Mouse (Mus musculus): ENCODE data around the gene Dnali1. TPM values are rescaled to one million over a fixed set of nuclear protein-coding genes. Genes with fewer than 3 reads are reported as not detected.

Gene Dnali1
- total RNA-seq, 2 experiments from 2014 or later: not detected

DNA sequence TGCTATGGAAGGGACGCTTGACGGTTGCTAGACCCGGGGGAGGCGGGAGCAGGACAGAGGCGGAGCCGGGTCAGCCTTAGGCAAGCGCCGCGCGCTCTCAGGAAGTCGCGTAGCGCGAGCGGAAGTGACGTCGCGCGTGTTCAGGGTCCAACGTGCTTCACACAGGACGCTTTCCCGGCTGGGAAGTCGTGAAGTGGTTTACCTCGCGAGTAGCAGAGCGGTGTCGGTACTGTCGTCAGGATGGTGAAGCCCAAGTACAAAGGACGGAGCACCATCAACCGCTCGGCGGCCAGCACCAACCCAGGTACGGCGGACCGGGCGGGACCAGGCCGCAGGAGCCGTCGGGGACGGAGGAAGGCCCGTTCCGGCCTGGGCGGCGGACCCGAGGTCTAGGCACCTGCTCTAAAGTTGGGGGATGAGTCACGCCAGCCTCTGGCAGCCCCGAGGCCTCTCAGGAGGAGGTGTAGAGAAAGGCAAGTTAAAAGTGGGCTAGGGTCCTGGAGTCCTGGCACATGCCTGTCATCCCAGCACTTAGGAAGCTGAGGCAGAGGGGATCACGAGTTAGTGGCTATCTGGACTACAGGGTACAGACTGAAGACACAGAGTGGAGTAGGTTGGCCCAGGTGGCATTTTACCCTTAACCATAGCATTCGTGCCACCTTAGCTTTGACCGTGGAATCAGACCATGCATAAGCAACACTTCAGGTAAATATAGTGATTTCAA is 35.5 kb downstream of the Dnali1 start:
- DNase-seq: peak; percentile 89

- no peak for DNase-seq
Observed at GRCm38 (mm10) chr4:125020780-125021538, 44.5 kb downstream of the Dnali1 start.

DNA sequence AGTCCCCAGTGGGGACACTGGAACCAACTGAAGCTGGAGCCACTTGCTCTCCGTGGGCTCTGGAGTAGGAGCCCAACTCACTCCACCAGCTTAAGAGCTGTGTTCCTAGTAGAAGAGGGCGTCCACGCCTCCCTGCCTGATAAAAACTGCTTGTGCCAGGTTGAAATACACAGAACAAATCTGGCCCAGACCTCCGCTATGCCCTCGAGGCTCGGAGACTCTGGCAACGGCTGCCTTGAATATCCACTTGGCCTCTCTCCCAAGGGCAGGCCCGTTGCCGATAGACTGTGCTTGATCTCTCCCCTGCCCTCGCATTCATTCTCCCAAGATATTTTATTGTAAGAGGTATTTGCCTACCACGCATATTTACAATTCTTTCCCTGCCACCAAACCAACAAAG is 48.1 kb downstream of the Dnali1 start:
- no peak for DNase-seq

DNA sequence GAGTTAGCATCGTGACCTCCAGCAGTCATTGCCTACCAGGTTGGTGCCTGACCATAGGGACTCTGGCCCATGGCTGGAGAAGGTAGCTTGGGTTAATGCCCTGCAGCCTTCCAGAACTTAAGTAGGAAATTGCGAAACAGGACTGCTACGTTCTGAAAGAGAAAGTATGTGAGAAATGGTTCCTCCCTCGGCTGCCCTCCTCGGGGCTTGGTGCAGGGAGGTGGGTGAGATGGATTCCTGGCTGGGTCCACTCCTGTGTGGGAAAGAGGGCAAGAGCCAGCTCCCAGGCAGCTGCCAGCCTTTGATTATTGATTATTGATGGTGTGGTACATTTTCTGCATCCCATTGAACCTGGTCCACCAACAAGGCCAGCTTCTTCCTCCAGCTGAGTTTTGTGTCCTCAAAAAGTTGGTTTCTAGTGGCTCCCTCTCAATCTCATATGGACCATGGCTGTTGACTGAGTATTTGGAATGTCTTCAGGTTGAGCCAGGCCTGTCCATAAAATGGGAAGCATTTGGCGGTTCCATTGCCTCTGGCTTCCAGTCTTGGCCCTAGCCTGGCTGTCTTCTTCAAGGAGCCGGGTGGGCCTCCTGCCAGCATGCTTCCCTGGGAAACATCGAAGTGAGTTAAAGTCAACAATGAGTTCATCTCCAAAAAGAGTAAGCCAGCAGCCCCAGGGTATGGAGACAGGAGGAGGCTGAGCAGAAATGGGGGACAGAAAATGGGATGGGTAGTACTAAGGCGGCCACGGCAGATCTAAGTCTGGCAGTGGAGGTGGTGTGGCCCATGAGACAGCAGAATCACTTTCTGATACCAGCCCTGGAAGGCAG is 49.5 kb downstream of the Dnali1 start, which contains the start of gene Gnl2:
Gene Gnl2 (plus strand): TSS at position 780 of the 830 bp plus-strand sequence.
- DNase-seq: no peak

- DNase-seq: no peak
Observed at GRCm38 (mm10) chr4:125008712-125009111, 56.8 kb downstream of the Dnali1 start.

DNA sequence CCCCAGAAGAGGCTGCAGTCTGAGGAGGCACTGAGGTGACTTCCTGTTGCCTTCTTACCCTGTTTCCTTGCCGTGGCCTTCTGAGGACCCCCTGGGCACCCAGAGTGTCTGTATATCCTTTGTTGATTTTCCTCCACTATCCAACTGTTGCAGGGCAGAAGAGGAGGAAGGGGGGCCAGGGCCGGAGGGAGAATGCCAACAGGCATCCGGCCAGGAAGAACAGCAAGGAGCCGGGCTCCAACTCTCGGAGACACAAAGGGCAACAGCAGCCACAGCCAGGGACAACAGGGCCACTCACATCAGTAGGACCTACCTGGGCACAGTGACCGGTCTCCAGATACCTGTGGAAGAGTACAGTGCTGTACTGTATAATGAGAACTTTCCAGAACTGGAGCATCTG is 57.3 kb downstream of the Dnali1 start:
- no peak for DNase-seq

- DNase-seq: no peak
Observed at GRCm38 (mm10) chr4:125007460-125007859, 58.0 kb downstream of the Dnali1 start.

Other genes starting within 250 kb of the Dnali1 start
- 10 to 100 TPM in 1 of 2 experiments, 1 to 10 TPM in 1; 6.4 to 10.9 TPM for gene Yrdc, start 215.0 kb downstream of the Dnali1 start, total RNA-seq (2021)
- 10 to 100 TPM; 17.1 to 21.0 TPM for gene 1110065P20Rik, start 214.5 kb downstream of the Dnali1 start, total RNA-seq (2021)
- gene Maneal, start 203.5 kb downstream of the Dnali1 start, total RNA-seq (2021): under 1 TPM; 0.18 to 0.35 TPM
- gene Epha10, start 184.8 kb downstream of the Dnali1 start, total RNA-seq (2021): not detected
- gene 9930104L06Rik, start 128.7 kb downstream of the Dnali1 start, total RNA-seq (2021): 1 to 10 TPM; 6.7 to 6.8 TPM
- gene Cdca8, start 126.4 kb downstream of the Dnali1 start, total RNA-seq (2021): under 1 TPM; 0.61 to 0.99 TPM
- gene Rspo1, start 79.3 kb downstream of the Dnali1 start, total RNA-seq (2021): under 1 TPM; 0.41 to 0.72 TPM
- 10 to 100 TPM; 25.0 to 25.7 TPM for gene Gnl2, start 49.1 kb downstream of the Dnali1 start, total RNA-seq (2021)
- gene Snip1, start 969 bp upstream of the Dnali1 start, total RNA-seq (2021): 1 to 10 TPM; 4.6 to 4.7 TPM
- 10 to 100 TPM; 10.7 to 12.9 TPM for gene Meaf6, start 19.4 kb upstream of the Dnali1 start, total RNA-seq (2021)
- 1 to 10 TPM; 2.3 to 2.9 TPM for gene Zc3h12a, start 62.1 kb upstream of the Dnali1 start, total RNA-seq (2021)